Mouse (Mus musculus) hindbrain, embryonic 13.5 days (tissue): ENCODE data around the gene Smg9. TPM values are rescaled to one million over a fixed set of nuclear protein-coding genes. Genes with fewer than 3 reads are reported as not detected.
"Not testable (repeated sequence)": the region's sequence is repeated elsewhere in the genome, so short reads cannot be mapped to it uniquely, and the experiment has no call there.

Experiments
- ATAC-seq: fragments of 200-750 bp; cut with Nextera tagmentation; 2 replicates; pipeline ENCODE4 v1.8.0; 2017; ENCODE audit warnings: moderate TSS enrichment; ENCODE audit not compliant: low FRiP score
- H3K27ac ChIP-seq: fragments of 300-500 bp; sonication (generic); 2 replicates; pipeline ENCODE4 v1.5.1; 2015; ENCODE audit warnings: inconsistent platforms, mild to moderate bottlenecking, moderate library complexity
- H3K27me3 ChIP-seq: fragments of 300-500 bp; sonication (generic); 2 replicates; pipeline ENCODE4 v1.6.1; 2015; ENCODE audit warnings: mild to moderate bottlenecking, inconsistent platforms
- H3K36me3 ChIP-seq: fragments of 300-500 bp; sonication (generic); 2 replicates; pipeline ENCODE4 v1.6.1; 2015; ENCODE audit warnings: mild to moderate bottlenecking, inconsistent platforms
- H3K4me1 ChIP-seq: fragments of 300-500 bp; sonication (generic); replicated peaks from 2 replicates; pipeline ENCODE4 v1.6.1; 2015; ENCODE audit warnings: inconsistent platforms
- H3K4me2 ChIP-seq: fragments of 300-500 bp; sonication (generic); 2 replicates; pipeline ENCODE4 v1.6.1; 2015; ENCODE audit warnings: inconsistent platforms, mild to moderate bottlenecking, moderate library complexity
- H3K4me3 ChIP-seq: fragments of 300-500 bp; sonication (generic); 2 replicates; pipeline ENCODE4 v1.5.1; 2015; ENCODE audit warnings: mild to moderate bottlenecking, inconsistent platforms
- H3K9ac ChIP-seq: fragments of 300-500 bp; sonication (generic); 2 replicates; pipeline ENCODE4 v1.6.1; 2015; ENCODE audit warnings: mild to moderate bottlenecking, inconsistent platforms
- H3K9me3 ChIP-seq: fragments of 300-500 bp; sonication (generic); 2 replicates; pipeline ENCODE4 v1.6.1; 2016; ENCODE audit warnings: inconsistent platforms
- WGBS: fragments of 180-500 bp; shearing (Covaris S2); methylation state at CpG from one replicate; pipeline ENCODE4 v1.1.7; 2015; 5-methylcytosine and 5-hydroxymethylcytosine counted together
- polyA plus RNA-seq: library from polyadenylated mRNA; unstranded; fragments of >200 nt; fragmentation: Nextera tagmentation; extraction: Ambion mirVana; gene quantifications from 2 replicates; pipeline ENCODE4 v1.2.1, GENCODE M21; 2015

Gene Smg9
- polyA plus RNA-seq, 1 experiment from 2014 or later: 31.3 TPM

DNA sequence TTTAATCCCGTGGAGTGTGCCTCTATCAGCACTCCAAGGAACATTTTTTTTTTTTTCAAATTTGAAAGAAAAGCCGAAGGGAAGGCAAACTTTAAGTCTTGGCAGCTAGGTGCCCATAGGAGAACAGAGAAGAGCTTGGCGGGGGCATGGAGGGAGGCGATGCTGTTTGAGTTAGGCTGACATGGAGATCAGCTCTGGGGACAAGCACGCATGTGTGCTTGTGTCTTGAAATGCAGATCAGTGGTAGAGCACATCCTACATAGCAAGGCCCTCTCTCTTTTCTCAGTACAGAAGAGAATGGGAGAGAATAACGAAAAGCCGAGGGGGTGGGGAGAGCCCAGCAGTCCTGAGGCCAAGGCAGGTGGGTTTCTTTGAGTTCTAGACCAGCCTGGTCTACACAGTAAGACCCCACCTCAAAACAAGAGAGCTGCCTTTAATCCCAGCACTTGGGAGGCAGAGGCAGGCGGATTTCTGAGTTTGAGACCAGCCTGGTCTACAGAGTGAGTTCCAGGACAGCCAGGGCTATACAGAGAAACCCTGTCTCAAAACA, 980 bp upstream of the Smg9 start:
- Histone ChIP-seq H3K27me3 (no peaks in the 10 kb centered on the region), H3K4me1 (peaks cover 19% of the 10 kb centered on the region), H3K27ac (no peak overlapping the region), H3K9me3 (no peaks in the 10 kb centered on the region), H3K9ac (no peak overlapping the region), H3K4me2 (no peak overlapping the region), H3K36me3 (peaks cover 18% of the 10 kb centered on the region), H3K4me3 (no peak overlapping the region)
- no peak for ATAC-seq
- 97% methylated on average over 8 of the region's 8 CpGs for WGBS

DNA sequence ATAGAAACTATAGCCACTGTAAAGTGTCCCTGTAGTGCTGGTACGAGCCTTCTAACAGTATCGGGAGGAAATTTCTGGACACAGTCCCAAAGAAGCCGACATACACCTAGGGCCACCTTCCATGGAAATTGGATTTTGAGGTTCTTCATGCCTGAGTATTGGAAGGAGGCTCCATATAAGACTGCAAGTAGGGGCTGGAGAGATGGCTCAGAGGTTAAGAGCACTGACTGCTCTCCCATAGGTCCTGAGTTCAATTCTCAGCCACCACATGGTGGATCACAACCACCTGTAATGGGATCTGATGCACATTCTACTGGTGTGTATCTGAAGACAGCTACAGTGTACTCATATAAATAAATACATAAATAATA, 648 bp downstream of the Smg9 start:
- H3K36me3 ChIP-seq: peaks cover 33% of the 10 kb centered on the region
- H3K27ac ChIP-seq: peak overlapping the region; percentile 98
- no peak for ATAC-seq
- peak overlapping the region; percentile 76 for H3K9ac ChIP-seq
- H3K4me1 ChIP-seq: peaks cover 19% of the 10 kb centered on the region
- no peaks in the 10 kb centered on the region for H3K27me3 ChIP-seq
- peak overlapping the region; percentile 60 for H3K4me3 ChIP-seq
- H3K4me2 ChIP-seq: peak overlapping the region; percentile 62
- WGBS: 17% methylated on average over 3 of the region's 3 CpGs
- H3K9me3 ChIP-seq: no peaks in the 10 kb centered on the region

DNA sequence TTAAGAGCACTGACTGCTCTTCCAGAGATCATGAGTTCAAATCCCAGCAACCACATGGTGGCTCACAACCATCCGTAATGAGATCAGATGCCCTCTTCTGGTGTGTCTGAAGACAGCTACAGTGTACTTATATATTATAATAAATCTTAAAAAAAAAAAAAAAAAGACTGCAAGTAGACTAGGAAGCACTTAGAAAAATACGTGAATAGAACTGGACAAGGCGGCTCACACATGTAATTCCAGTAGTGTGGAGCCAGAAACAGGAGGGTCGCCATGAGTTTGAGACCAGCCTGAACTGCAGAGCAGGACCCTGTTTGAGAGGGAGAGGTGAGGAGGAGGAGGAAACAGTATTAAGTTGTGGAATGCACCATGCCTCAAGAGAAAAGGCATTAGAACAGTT, 1.1 kb downstream of the Smg9 start:
- not testable (repeated sequence) for H3K27ac ChIP-seq, H3K27me3 ChIP-seq, ATAC-seq, H3K9me3 ChIP-seq
- H3K9ac ChIP-seq: peak overlapping the region; percentile 76; the same call in 1 of the 2 replicates
- H3K4me2 ChIP-seq: peak overlapping the region; percentile 62
- 93% methylated on average over 4 of the region's 4 CpGs for WGBS
- H3K4me1 ChIP-seq: peaks cover 19% of the 10 kb centered on the region
- peaks cover 37% of the 10 kb centered on the region for H3K36me3 ChIP-seq
- H3K4me3 ChIP-seq: peak overlapping the region; percentile 60

DNA sequence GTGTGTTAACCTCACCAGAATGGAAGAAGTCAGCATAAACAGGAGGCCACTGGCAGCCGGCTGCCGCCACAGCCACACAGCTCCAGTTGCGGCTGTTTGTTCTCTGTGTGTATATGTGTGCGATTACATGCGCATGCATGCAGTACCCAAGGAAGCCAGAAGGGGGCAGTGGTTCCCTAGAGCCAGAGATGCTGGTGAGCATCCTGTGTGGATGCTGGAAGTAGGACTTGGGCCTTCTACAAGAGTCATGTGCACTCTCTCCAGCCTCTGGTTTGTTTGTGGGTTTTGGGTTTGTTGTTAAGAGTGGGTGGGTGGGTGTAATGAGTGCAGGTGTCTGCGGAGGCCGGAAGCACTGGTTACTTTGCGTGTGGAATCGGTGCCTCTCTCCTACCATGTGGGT, 3.4 kb downstream of the Smg9 start:
- H3K4me3 ChIP-seq: no peak overlapping the region
- no peak overlapping the region for H3K4me2 ChIP-seq
- no peak overlapping the region for H3K27ac ChIP-seq
- WGBS: 98% methylated on average over 9 of the region's 9 CpGs
- ATAC-seq: no peak
- H3K36me3 ChIP-seq: peaks cover 53% of the 10 kb centered on the region
- peaks cover 31% of the 10 kb centered on the region for H3K4me1 ChIP-seq
- no peak overlapping the region for H3K9ac ChIP-seq
- H3K9me3 ChIP-seq: no peaks in the 10 kb centered on the region
- H3K27me3 ChIP-seq: no peaks in the 10 kb centered on the region

DNA sequence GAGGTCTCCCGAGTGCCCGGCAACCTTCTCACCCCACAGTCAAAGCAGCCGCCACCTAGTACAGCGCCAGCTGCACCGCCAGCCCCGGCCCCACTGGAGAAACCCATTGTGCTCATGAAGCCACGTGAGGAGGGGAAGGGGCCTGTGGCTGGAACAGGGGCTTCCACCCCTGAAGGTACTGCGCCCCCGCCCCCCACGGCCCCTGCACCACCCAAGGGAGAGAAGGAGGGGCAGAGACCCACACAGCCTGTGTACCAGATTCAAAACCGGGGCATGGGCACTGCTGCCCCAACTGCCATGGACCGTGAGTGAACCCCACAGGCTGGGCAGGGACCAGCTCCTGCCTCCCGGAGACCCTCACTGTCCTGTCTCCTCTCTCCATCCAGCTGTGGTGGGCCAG, 6.2 kb downstream of the Smg9 start:
- Histone ChIP-seq H3K4me1 (peaks cover 26% of the 10 kb centered on the region), H3K27me3 (no peaks in the 10 kb centered on the region), H3K27ac (no peak overlapping the region), H3K9ac (no peak overlapping the region), H3K4me2 (no peak overlapping the region), H3K4me3 (no peak overlapping the region), H3K9me3 (no peaks in the 10 kb centered on the region), H3K36me3 (peaks cover 72% of the 10 kb centered on the region)
- 92% methylated on average over 12 of the region's 13 CpGs for WGBS
- no peak for ATAC-seq

DNA sequence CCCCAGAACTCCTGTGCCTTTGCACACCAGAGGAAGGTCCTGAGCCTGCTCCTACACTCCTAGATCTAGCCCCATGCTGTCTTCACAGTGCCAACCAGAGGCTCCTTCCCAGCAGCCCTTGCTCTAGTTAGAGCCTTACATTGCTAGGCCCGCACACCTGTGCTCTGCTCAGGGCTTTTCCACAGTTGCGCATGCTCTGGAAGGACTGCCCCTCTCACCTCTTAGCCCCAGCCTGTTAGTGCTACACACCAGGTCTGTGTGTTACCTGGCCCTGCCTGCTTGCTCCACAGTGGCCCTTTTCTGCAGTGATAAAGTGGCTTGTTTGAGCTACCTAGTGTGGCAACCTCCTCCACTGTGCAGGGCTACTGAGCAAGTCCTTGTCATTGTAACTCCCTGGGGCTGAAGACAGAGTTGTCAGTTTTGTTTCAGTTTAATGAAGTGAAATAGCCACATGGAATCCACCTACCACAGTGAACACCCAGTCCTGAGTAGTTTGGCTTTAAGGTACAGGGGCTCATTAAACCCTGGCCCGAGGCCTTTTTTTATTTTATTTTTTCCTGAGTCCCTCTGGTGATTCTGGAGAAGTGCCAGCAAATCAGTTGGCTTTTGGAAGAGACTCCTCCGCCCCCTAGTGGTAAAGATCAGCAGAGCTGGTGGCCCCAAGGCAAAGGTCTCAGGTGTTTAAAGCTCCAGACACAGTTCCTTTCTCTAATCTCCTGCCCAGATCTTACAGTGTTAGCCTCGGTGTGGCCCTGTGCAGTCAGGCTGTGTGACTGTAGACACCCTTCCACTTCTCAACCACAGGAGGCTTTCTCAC, 7.3 kb downstream of the Smg9 start:
- Histone ChIP-seq H3K4me2 (no peak overlapping the region), H3K9me3 (no peaks in the 10 kb centered on the region), H3K27me3 (no peaks in the 10 kb centered on the region), H3K36me3 (peaks cover 70% of the 10 kb centered on the region), H3K27ac (no peak overlapping the region), H3K9ac (0 out of 2 replicates have a peak overlapping the region, but pooled peaks have one; percentile 24), H3K4me3 (no peak overlapping the region), H3K4me1 (peaks cover 15% of the 10 kb centered on the region)
- 0 out of 2 replicates have a peak, but pooled peaks have one; percentile 18 for ATAC-seq
- WGBS: 47% methylated on average over 5 of the region's 5 CpGs

DNA sequence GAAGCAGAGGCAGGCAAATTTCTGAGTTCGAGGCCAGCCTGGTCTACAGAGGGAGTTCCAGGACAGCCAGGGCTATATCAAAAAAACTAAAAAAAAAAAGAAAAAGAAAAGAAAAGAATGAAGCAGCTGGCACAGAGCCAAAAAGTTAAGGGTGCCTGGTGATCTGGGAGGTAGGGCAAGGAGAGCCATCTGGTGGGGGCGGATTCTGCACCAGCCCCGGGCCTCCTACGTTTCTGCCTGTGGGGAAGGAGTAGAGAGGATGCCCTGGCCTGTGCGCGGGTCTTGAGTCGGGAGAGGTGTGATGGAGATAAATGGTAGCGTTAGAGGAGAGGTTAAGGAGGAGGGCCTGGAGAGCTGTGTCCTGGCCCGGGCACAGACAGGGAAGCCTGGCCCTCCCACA, 8.8 kb downstream of the Smg9 start:
- H3K4me3 ChIP-seq: no peak overlapping the region
- no peaks in the 10 kb centered on the region for H3K9me3 ChIP-seq
- no peak overlapping the region for H3K4me2 ChIP-seq
- no peak for ATAC-seq
- H3K36me3 ChIP-seq: peaks cover 69% of the 10 kb centered on the region
- 92% methylated on average over 9 of the region's 9 CpGs for WGBS
- no peak overlapping the region for H3K27ac ChIP-seq
- peaks cover 12% of the 10 kb centered on the region for H3K4me1 ChIP-seq
- H3K27me3 ChIP-seq: no peaks in the 10 kb centered on the region
- no peak overlapping the region for H3K9ac ChIP-seq

DNA sequence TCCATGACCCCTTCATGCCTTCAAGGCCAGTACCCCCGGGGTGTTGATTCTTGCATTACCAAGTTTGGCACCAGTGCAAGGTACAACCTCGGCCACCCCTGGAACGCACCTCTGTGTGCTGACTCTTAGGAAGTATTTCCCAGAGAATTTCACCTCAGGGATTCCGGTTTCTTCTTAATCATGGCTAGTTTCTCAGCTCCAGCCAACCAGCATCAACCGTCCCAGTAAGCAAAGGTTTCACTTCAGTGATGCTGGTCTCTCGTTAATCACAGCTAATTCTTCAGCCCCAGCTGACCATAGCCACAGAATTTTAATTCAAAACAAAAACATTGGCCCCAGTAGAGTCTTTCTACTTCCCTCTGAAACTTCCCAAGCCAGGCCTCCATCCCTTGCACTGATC, 10.7 kb downstream of the Smg9 start:
- 94% methylated on average over 6 of the region's 6 CpGs for WGBS

DNA sequence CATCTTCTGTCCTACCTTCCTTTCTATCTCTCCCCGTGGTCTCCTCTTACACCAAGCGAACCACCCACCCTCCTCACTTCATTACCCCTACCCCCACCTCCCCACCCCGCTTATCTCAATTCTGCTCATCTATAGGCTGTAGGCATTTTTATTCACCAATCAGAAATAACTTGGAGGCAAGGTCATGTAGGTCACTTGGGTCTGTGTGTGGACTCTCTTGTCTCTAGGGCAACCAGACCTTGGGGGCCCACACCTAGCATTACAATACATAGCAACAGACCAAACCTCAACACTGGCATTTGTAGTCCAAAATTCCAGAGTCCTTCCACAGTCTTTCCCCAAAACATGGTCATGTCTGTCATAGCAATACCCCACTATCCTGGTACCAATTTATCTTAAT, 11.4 kb downstream of the Smg9 start:
- Histone ChIP-seq H3K27ac (no peak overlapping the region), H3K4me2 (no peak overlapping the region), H3K4me3 (no peak overlapping the region), H3K36me3 (peaks cover 65% of the 10 kb centered on the region), H3K9me3 (no peaks in the 10 kb centered on the region), H3K4me1 (peaks cover 12% of the 10 kb centered on the region), H3K27me3 (no peaks in the 10 kb centered on the region), H3K9ac (no peak overlapping the region)
- WGBS: 83% methylated on average over 3 of the region's 3 CpGs
- ATAC-seq: no peak

More for the DNA sequence above, 10.7 kb downstream of the Smg9 start:
- H3K36me3 ChIP-seq: peaks cover 65% of the 10 kb centered on the region
- no peak overlapping the region for H3K27ac ChIP-seq
- no peak for ATAC-seq
- no peak overlapping the region for H3K9ac ChIP-seq
- no peak overlapping the region for H3K4me3 ChIP-seq
- no peaks in the 10 kb centered on the region for H3K9me3 ChIP-seq
- H3K4me2 ChIP-seq: no peak overlapping the region
- no peaks in the 10 kb centered on the region for H3K27me3 ChIP-seq
- H3K4me1 ChIP-seq: peaks cover 12% of the 10 kb centered on the region

DNA sequence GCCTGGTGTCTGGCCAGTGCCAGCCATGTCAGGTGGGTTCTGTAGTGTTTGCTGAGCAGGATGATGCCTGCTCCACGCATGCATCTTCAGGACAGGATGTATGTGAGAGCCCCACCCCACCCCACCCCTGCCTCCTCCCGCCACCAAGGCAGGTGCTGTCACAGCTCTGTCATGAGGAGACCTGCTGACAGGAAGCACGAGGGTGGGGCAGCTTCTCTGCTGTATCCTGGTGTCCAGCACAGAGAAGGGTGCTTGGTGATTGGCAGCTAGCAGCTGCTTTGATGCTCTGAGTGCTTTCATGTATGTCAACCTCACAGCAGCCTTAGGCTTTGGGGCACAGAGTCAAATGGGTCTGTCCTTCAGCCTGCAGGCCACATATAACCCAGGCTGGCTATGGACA, 14.2 kb downstream of the Smg9 start:
- ATAC-seq: no peak
- Histone ChIP-seq H3K27me3 (no peaks in the 10 kb centered on the region), H3K4me3 (no peak overlapping the region), H3K27ac (no peak overlapping the region), H3K36me3 (peaks cover 64% of the 10 kb centered on the region), H3K4me2 (no peak overlapping the region), H3K9me3 (no peaks in the 10 kb centered on the region), H3K4me1 (no peaks in the 10 kb centered on the region), H3K9ac (no peak overlapping the region)
- 88% methylated on average over 3 of the region's 3 CpGs for WGBS

DNA sequence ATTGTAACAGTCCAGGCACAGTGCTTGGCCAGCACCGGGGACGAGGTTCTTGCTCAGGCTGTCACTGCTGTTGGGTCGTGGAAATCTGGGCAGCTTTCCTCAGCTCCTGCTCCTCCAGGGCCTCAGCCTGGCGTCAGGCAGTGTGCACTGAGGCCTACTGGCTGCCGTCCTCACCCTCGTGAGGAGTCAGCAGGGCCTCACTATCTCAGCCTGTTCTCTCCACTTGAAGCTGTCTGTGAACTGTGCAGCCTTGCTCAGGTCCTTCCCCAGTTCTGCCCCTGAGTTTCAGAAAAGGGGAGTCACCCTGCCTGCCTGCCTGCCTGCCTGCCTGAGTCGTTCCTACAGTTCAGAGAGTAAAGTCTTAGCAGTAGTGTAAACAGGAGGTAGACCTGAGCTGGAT, 15.8 kb downstream of the Smg9 start:
- WGBS: 83% methylated on average over 7 of the region's 7 CpGs
- Histone ChIP-seq H3K9me3 (no peaks in the 10 kb centered on the region), H3K4me3 (no peak overlapping the region), H3K27ac (no peak overlapping the region), H3K4me2 (no peak overlapping the region), H3K36me3 (peaks cover 56% of the 10 kb centered on the region), H3K27me3 (no peaks in the 10 kb centered on the region), H3K9ac (no peak overlapping the region), H3K4me1 (peaks cover 10% of the 10 kb centered on the region; the same call in 1 of the 2 replicates)
- ATAC-seq: no peak

DNA sequence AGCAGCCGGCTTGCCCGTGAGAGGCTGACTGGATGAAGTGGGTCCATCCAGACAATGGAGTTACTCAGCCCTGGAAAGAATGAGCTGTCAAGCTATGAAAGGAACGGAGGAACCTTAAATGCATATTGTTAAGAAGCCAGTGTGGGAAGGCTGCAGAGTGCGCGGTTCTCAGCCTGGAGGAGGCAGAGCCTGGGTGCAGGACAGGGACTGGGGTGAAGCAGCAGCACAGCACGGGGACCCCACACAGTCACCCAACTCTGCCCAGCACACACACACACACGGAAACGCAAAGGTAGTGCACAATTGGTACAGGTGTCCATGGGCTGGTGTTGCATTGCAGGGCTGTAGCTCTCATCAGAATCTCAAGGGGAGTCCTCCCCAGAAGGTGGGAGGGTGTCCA, 20.2 kb downstream of the Smg9 start:
- ATAC-seq: no peak
- 22% methylated on average over 8 of the region's 8 CpGs for WGBS
- peaks cover 76% of the 10 kb centered on the region for H3K36me3 ChIP-seq

DNA sequence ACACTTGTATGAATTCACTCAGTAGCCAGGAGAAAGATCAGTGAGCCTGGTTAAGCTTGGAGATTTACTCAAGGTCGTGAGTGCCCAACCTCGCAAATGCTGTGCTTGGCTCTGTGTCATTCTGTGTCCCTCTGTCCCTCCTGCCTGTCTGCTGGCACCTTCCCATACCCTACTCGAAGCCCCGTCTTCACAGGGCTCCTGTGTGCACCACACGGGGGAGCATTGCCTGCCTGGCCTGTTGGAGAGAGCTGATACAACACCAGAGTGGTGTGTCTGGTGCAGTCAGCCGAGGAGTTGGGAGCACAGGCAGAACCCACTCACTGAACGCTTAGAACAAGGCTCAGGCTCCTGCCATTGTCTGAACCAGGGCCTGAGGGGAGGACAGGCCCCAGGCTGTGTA, 22.2 kb downstream of the Smg9 start:
- Histone ChIP-seq H3K9ac (0 out of 2 replicates have a peak overlapping the region, but pooled peaks have one; percentile 35), H3K9me3 (no peaks in the 10 kb centered on the region), H3K27ac (peak overlapping the region; percentile 62; the same call in 1 of the 2 replicates), H3K4me3 (no peak overlapping the region), H3K4me2 (no peak overlapping the region), H3K4me1 (peaks cover 27% of the 10 kb centered on the region), H3K36me3 (peaks cover 60% of the 10 kb centered on the region), H3K27me3 (no peaks in the 10 kb centered on the region)
- 54% methylated on average over 7 of the region's 7 CpGs for WGBS
- ATAC-seq: peak; percentile 8; the same call in 1 of the 2 replicates

More for the DNA sequence above, 20.2 kb downstream of the Smg9 start:
- Histone ChIP-seq H3K27me3 (no peaks in the 10 kb centered on the region), H3K4me2 (no peak overlapping the region), H3K9ac (peak overlapping the region; percentile 26; the same call in 1 of the 2 replicates), H3K4me1 (peaks cover 27% of the 10 kb centered on the region), H3K4me3 (no peak overlapping the region), H3K9me3 (no peaks in the 10 kb centered on the region), H3K27ac (no peak overlapping the region)
